Mouse (Mus musculus): ENCODE measurements around the gene Znhit1. TPM values are rescaled to one million over a fixed set of nuclear protein-coding genes. Genes with fewer than 3 reads are reported as not detected.
"Not testable (repeated sequence)": the region's sequence is repeated elsewhere in the genome, so short reads cannot be mapped to it uniquely, and the experiment has no call there.

Gene Znhit1
- polyA plus RNA-seq, 1 experiment from 2014 or later = 93.4 TPM

GRCm38 (mm10) chr5:136955622-136956021, 32.2 kb downstream of the Znhit1 start:
- DNase-seq (ENCODE audit: low spot score) = no peak
- no peak overlapping the region for H3K4me2 ChIP-seq (ENCODE audit: low read depth, low read length, severe bottlenecking)
- H3K36me3 ChIP-seq (ENCODE audit: control insufficient read depth, insufficient read depth, low read length) = no peaks in the 10 kb centered on the region; the same call in 1 of the 2 replicates
- no peak overlapping the region for H3K4me3 ChIP-seq (ENCODE audit: low read depth, low read length)
- ATAC-seq (replicated peaks; ENCODE audit: low FRiP score) = no peak
- peaks cover 4% of the 10 kb centered on the region for H3K4me1 ChIP-seq (replicated peaks; ENCODE audit: control insufficient read depth, insufficient read depth, low read length)
- no peak overlapping the region for H3K27ac ChIP-seq (ENCODE audit: low read depth, low read length)
- no peaks in the 10 kb centered on the region for H3K9me3 ChIP-seq (ENCODE audit: control insufficient read depth, low read length)
- WGBS = 78% methylated on average over 4 of the region's 4 CpGs
- H3K27me3 ChIP-seq (ENCODE audit: control insufficient read depth, insufficient read depth, low read length) = no peaks in the 10 kb centered on the region
- no peak overlapping the region for H3K9ac ChIP-seq (ENCODE audit: low read length)

GRCm38 (mm10) chr5:136953440-136953951, 34.3 kb downstream of the Znhit1 start:
- no peaks in the 10 kb centered on the region for H3K9me3 ChIP-seq (ENCODE audit: control insufficient read depth, low read length)
- H3K27ac ChIP-seq (ENCODE audit: low read depth, low read length) = no peak overlapping the region
- peak overlapping the region; percentile 76 for H3K4me3 ChIP-seq (ENCODE audit: low read depth, low read length)
- H3K4me2 ChIP-seq (ENCODE audit: low read depth, low read length, severe bottlenecking) = peak overlapping the region; percentile 57
- no peak for DNase-seq (ENCODE audit: low spot score)
- no peaks in the 10 kb centered on the region; the same call in 1 of the 2 replicates for H3K36me3 ChIP-seq (ENCODE audit: control insufficient read depth, insufficient read depth, low read length)
- H3K4me1 ChIP-seq (replicated peaks; ENCODE audit: control insufficient read depth, insufficient read depth, low read length) = peaks cover 4% of the 10 kb centered on the region
- ATAC-seq (replicated peaks; ENCODE audit: low FRiP score) = no peak; the same call in 1 of the 2 replicates
- H3K27me3 ChIP-seq (ENCODE audit: control insufficient read depth, insufficient read depth, low read length) = no peaks in the 10 kb centered on the region
- peak overlapping the region; percentile 88 for H3K9ac ChIP-seq (ENCODE audit: low read length)
- WGBS = 4% methylated on average over 12 of the region's 12 CpGs

- Histone ChIP-seq H3K27ac (ENCODE audit: low read depth, low read length) (no peak within 1 kb of the TSS), H3K4me3 (ENCODE audit: low read depth, low read length) (peak within 1 kb of the TSS; percentile 76), H3K4me1 (replicated peaks; ENCODE audit: control insufficient read depth, insufficient read depth, low read length) (peaks cover 4% of the 10 kb centered on the region), H3K9ac (ENCODE audit: low read length) (peak within 1 kb of the TSS; percentile 88), H3K9me3 (ENCODE audit: control insufficient read depth, low read length) (no peaks in the 10 kb centered on the region), H3K27me3 (ENCODE audit: control insufficient read depth, insufficient read depth, low read length) (no peaks in the 10 kb centered on the region), H3K36me3 (ENCODE audit: control insufficient read depth, insufficient read depth, low read length) (no peaks in the 10 kb centered on the region; the same call in 1 of the 2 replicates), H3K4me2 (ENCODE audit: low read depth, low read length, severe bottlenecking) (peak within 1 kb of the TSS; percentile 57)
- peak; percentile 98 for DNase-seq (ENCODE audit: low spot score)
- 0% methylated on average over 23 of the region's 23 CpGs for WGBS
- ATAC-seq (replicated peaks; ENCODE audit: low FRiP score) = peak; percentile 99
These were observed 34.8 kb downstream of the Znhit1 start, which contains the start of gene Fis1 for GRCm38 (mm10) chr5:136953015-136953414. TSS of gene Fis1 (plus strand) at chr5:136953275.

GRCm38 (mm10) chr5:136952153-136952552, 35.7 kb downstream of the Znhit1 start:
- Histone ChIP-seq H3K4me3 (ENCODE audit: low read depth, low read length) (no peak overlapping the region), H3K4me2 (ENCODE audit: low read depth, low read length, severe bottlenecking) (no peak overlapping the region; the same call in 1 of the 2 replicates), H3K27me3 (ENCODE audit: control insufficient read depth, insufficient read depth, low read length) (no peaks in the 10 kb centered on the region), H3K9me3 (ENCODE audit: control insufficient read depth, low read length) (no peaks in the 10 kb centered on the region), H3K36me3 (ENCODE audit: control insufficient read depth, insufficient read depth, low read length) (no peaks in the 10 kb centered on the region), H3K27ac (ENCODE audit: low read depth, low read length) (no peak overlapping the region), H3K9ac (ENCODE audit: low read length) (no peak overlapping the region), H3K4me1 (replicated peaks; ENCODE audit: control insufficient read depth, insufficient read depth, low read length) (peaks cover 4% of the 10 kb centered on the region)
- WGBS = 82% methylated on average over 4 of the region's 4 CpGs
- ATAC-seq (replicated peaks; ENCODE audit: low FRiP score) = no peak
- DNase-seq (ENCODE audit: low spot score) = no peak

GRCm38 (mm10) chr5:136950521-136950920, 37.3 kb downstream of the Znhit1 start:
- ATAC-seq (replicated peaks; ENCODE audit: low FRiP score) (no peak), DNase-seq (ENCODE audit: low spot score) (no peak)
- Histone ChIP-seq H3K9ac (ENCODE audit: low read length) (no peak overlapping the region), H3K4me2 (ENCODE audit: low read depth, low read length, severe bottlenecking) (no peak overlapping the region), H3K27ac (ENCODE audit: low read depth, low read length) (no peak overlapping the region), H3K36me3 (ENCODE audit: control insufficient read depth, insufficient read depth, low read length) (no peaks in the 10 kb centered on the region), H3K9me3 (ENCODE audit: control insufficient read depth, low read length) (no peaks in the 10 kb centered on the region), H3K4me1 (replicated peaks; ENCODE audit: control insufficient read depth, insufficient read depth, low read length) (peaks cover 4% of the 10 kb centered on the region), H3K4me3 (ENCODE audit: low read depth, low read length) (no peak overlapping the region), H3K27me3 (ENCODE audit: control insufficient read depth, insufficient read depth, low read length) (no peaks in the 10 kb centered on the region)
- WGBS = 86% methylated on average over 6 of the region's 6 CpGs

- H3K27ac ChIP-seq (ENCODE audit: low read depth, low read length); H3K9ac ChIP-seq (ENCODE audit: low read length); H3K4me1 ChIP-seq (replicated peaks; ENCODE audit: control insufficient read depth, insufficient read depth, low read length); H3K36me3 ChIP-seq (ENCODE audit: control insufficient read depth, insufficient read depth, low read length); H3K4me3 ChIP-seq (ENCODE audit: low read depth, low read length); H3K27me3 ChIP-seq (ENCODE audit: control insufficient read depth, insufficient read depth, low read length); H3K9me3 ChIP-seq (ENCODE audit: control insufficient read depth, low read length); H3K4me2 ChIP-seq (ENCODE audit: low read depth, low read length, severe bottlenecking); ATAC-seq (replicated peaks; ENCODE audit: low FRiP score); DNase-seq (ENCODE audit: low spot score): not testable (repeated sequence)
- 88% methylated on average over 14 of the region's 14 CpGs for WGBS
These were observed 38.1 kb downstream of the Znhit1 start for GRCm38 (mm10) chr5:136949551-136950336.

GRCm38 (mm10) chr5:136947874-136948273, 39.9 kb downstream of the Znhit1 start:
- Histone ChIP-seq H3K27me3 (ENCODE audit: control insufficient read depth, insufficient read depth, low read length) (no peaks in the 10 kb centered on the region), H3K4me2 (ENCODE audit: low read depth, low read length, severe bottlenecking) (no peak overlapping the region), H3K4me3 (ENCODE audit: low read depth, low read length) (no peak overlapping the region), H3K36me3 (ENCODE audit: control insufficient read depth, insufficient read depth, low read length) (no peaks in the 10 kb centered on the region), H3K4me1 (replicated peaks; ENCODE audit: control insufficient read depth, insufficient read depth, low read length) (no peaks in the 10 kb centered on the region; the same call in 1 of the 2 replicates), H3K9me3 (ENCODE audit: control insufficient read depth, low read length) (no peaks in the 10 kb centered on the region), H3K27ac (ENCODE audit: low read depth, low read length) (no peak overlapping the region), H3K9ac (ENCODE audit: low read length) (no peak overlapping the region)
- ATAC-seq (replicated peaks; ENCODE audit: low FRiP score) (no peak), DNase-seq (ENCODE audit: low spot score) (no peak)

- H3K9ac ChIP-seq (ENCODE audit: low read length) = no peak overlapping the region
- WGBS = 83% methylated on average over 12 of the region's 12 CpGs
- H3K27ac ChIP-seq (ENCODE audit: low read depth, low read length) = no peak overlapping the region
- H3K27me3 ChIP-seq (ENCODE audit: control insufficient read depth, insufficient read depth, low read length) = no peaks in the 10 kb centered on the region
- no peak for DNase-seq (ENCODE audit: low spot score)
- no peak for ATAC-seq (replicated peaks; ENCODE audit: low FRiP score)
- no peaks in the 10 kb centered on the region; the same call in 1 of the 2 replicates for H3K4me1 ChIP-seq (replicated peaks; ENCODE audit: control insufficient read depth, insufficient read depth, low read length)
- H3K36me3 ChIP-seq (ENCODE audit: control insufficient read depth, insufficient read depth, low read length) = no peaks in the 10 kb centered on the region
- H3K9me3 ChIP-seq (ENCODE audit: control insufficient read depth, low read length) = no peaks in the 10 kb centered on the region
- H3K4me3 ChIP-seq (ENCODE audit: low read depth, low read length) = no peak overlapping the region
- no peak overlapping the region for H3K4me2 ChIP-seq (ENCODE audit: low read depth, low read length, severe bottlenecking)
These were observed 42.7 kb downstream of the Znhit1 start for GRCm38 (mm10) chr5:136945084-136945483.
